Mouse (Mus musculus) layer of hippocampus, adult 2 months (tissue): ENCODE data around the gene Secisbp2. TPM values are rescaled to one million over a fixed set of nuclear protein-coding genes. Genes with fewer than 3 reads are reported as not detected.
A peak's percentile ranks its signal among the peaks of the same experiment; 100 is the strongest.

Experiments
- DNase-seq, 2 experiments: peaks; one replicate each; pipeline ENCODE4 v3.0.0; 2022; ENCODE audit warnings: low spot score in 2 of 2
- H3K27ac ChIP-seq: fragments of 200-600 bp; 2 replicates; pipeline ENCODE4 v1.8.1; 2022
- H3K4me3 ChIP-seq: fragments of 200-600 bp; 2 replicates; pipeline ENCODE4 v1.8.1; 2022; ENCODE audit warnings: mild to moderate bottlenecking
- CTCF ChIP-seq: fragments of 200-600 bp; conservative IDR thresholded peaks from 2 replicates; pipeline ENCODE4 v1.8.1; 2022; ENCODE audit warnings: antibody characterized with exemption, mild to moderate bottlenecking, moderate library complexity
- long read RNA-seq, 2 experiments: library from polyadenylated mRNA; stranded (forward); transcript quantifications; one replicate each; pipeline ENCODE4 v2.0.0; 2021; ENCODE audit warnings: borderline mapping rate in 2 of 2
- total RNA-seq, 2 experiments: library from RNA; stranded (reverse); gene quantifications; 2 replicates each; pipeline ENCODE4 v1.2.3; 2021

Secisbp2 gene
- 10 to 100 TPM; 22.5 to 22.9 TPM for total RNA-seq
- long read RNA-seq, experiment 1, transcript Secisbp2-201 (17 exons, 3,328 nt): major isoform, 12 of 24 reads
- long read RNA-seq, experiment 1, partial matches to known transcripts: 2 of 24 reads
- long read RNA-seq, experiment 1, other reads (novel, unspliced or antisense): 9 of 24 reads
- long read RNA-seq, experiment 2, transcript Secisbp2-201 (17 exons, 3,328 nt): major isoform, 9 of 18 reads
- long read RNA-seq, experiment 2, partial matches to known transcripts: 1 of 18 reads
- long read RNA-seq, experiment 2, other reads (novel, unspliced or antisense): 7 of 18 reads

DNA sequence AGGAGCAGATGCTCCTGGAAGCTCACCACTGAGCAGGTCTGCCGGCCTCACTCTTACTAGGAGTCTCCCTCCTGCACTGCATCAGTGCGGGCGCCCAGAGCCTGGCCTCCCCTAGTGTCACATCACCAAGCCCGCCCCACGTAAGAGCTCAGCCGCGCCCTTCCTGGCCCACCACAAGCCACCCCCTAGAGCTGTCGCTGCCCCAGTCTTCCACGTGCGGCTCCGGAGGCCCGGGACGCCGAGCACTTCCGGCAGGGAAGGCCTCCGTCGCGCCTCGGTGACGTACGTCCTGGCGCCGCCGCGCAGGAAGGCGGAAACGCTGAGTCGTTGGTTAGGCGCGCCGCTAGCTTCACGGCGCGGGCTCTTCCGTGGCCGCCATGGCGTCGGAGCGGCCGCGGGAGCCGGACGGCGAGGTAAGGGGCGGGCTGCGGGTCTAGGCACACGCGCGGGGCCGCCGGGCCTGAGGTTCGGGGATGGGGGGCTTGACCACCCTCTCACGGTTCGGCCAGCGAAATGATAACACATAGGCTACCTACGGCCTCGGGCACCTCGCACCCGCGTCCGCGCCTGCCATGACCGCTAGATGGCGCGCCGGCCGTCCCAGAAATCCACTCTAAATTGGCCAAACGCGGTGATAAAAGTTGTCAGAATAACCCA lies at the start of gene Secisbp2:
Secisbp2 (plus strand) TSS at position 290 of the 657 bp plus-strand sequence.
- TF ChIP-seq CTCF: peak; percentile 99
- H3K4me3 ChIP-seq: peak within 1 kb of the TSS; percentile 94
- H3K27ac ChIP-seq: peak within 1 kb of the TSS; percentile 95
- peak; percentile 93 to 98 for DNase-seq

DNA sequence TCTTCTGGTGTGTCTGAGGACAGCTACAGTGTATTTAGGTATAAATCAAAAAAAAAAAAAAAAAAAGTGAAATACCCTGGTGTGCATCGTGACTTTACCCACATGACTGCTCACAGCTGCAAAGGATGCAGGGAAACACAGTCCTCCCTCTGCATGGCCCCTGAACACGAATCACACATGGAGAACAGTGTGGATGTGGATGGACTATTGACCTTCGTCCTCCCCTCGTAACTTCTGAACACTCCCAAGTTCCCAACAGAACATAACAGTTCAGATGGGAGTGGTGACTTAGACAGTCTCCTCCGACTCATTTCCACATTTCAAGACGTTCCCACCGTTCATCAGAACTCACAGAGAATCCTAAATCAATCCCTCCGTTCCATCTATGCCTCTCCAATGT lies 48.7 kb upstream of the Secisbp2 start:
- H3K27ac ChIP-seq: peak overlapping the region; percentile 88
- H3K4me3 ChIP-seq: peak overlapping the region; percentile 45; the same call in 1 of the 2 replicates
- TF ChIP-seq CTCF: peak; percentile 37
- no peak for DNase-seq

GRCm38 (mm10) chr13:51603221-51603893 lies 48.1 kb upstream of the Secisbp2 start:
- peak overlapping the region; percentile 45 for H3K4me3 ChIP-seq
- TF ChIP-seq CTCF: no peak
- DNase-seq: peak; percentile 61 to 76
- H3K27ac ChIP-seq: peak overlapping the region; percentile 88

DNA sequence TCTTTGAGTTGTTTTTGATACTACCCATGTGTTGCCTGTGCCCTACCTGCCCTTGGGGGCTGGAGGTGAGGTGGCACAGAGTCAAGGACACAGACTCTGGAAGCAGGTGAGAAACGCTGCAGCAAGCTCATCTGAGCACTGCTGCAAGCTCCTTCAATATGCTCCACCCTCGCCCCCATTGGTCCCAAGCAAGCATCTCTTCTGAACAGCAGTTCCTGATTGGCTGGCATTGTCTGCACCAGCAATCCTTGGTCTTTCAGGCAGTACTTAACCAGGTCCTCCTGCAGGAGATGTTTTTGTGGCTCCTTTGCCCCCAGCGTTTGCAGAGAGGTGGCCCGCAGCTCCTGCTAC lies 47.6 kb upstream of the Secisbp2 start:
- Histone ChIP-seq H3K4me3 (peak overlapping the region; percentile 45), H3K27ac (peak overlapping the region; percentile 88)
- TF ChIP-seq CTCF: no peak
- DNase-seq: peak; percentile 48 to 58

DNA sequence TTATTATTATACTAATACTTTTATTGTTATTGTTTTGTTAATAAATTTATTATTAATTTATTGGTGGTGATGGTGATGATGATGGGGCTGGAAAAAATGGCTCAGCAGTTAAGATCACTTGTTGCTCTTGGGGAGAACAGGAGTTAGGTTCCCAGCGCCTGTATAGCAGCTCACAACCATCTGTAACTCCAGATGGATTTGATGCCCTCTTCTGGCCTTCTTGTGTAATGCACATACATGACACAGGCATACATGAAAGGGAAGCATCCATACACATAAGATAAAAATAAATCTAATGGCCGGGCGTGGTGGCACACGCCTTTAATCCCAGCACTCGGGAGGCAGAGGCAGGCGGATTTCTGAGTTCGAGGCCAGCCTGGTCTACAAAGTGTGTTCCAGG lies 42.3 kb upstream of the Secisbp2 start:
- peak; percentile 54 for TF ChIP-seq CTCF
- no peak overlapping the region for H3K4me3 ChIP-seq
- DNase-seq: no peak
- no peak overlapping the region for H3K27ac ChIP-seq

GRCm38 (mm10) chr13:51611060-51611459 lies 40.4 kb upstream of the Secisbp2 start:
- no peak overlapping the region for H3K4me3 ChIP-seq
- no peak overlapping the region for H3K27ac ChIP-seq
- TF ChIP-seq CTCF: no peak
- no peak for DNase-seq

DNA sequence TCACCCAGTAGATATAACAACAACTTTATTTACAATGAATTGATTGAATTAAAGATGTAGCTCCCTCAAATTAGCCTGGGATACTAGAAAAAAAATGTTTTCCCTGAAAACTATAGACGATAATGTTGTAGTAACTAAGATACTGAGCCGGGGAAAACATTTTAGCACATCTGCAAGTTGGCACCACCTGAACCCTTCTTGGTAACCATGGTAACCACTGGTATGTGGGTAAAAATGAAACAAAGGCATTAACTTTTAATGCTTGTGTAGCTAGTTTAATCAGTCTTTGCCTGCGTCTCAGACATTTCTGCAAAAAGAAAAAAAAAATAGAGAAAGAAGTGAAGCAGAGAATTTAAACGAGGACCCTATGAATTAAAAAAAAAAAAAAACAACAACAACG lies 40.0 kb upstream of the Secisbp2 start:
- Histone ChIP-seq H3K4me3 (no peak overlapping the region), H3K27ac (no peak overlapping the region)
- DNase-seq: no peak
- no peak for TF ChIP-seq CTCF

DNA sequence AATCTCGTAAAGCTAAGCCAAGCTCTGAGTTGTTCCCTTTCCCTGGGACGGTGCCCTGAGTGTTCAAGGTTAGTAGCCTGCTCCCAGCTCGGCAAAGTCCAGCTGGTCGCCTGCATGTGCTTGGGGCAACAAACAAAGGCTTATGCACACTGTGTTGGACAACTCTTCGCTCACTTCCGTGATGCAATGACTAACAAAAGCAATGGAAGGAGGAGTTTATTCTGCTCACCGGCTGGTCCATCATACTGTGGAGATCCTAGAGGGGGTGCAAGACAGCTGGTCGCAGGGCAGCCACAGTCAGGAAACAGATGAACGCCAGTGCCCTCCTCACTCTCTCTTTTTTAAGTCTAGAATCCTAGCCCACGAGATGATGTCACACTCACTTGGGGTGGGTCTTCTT lies 35.7 kb upstream of the Secisbp2 start:
- TF ChIP-seq CTCF: no peak
- no peak for DNase-seq
- Histone ChIP-seq H3K27ac (no peak overlapping the region), H3K4me3 (no peak overlapping the region)

- H3K4me3 ChIP-seq: peak overlapping the region; percentile 17; the same call in 1 of the 2 replicates
- TF ChIP-seq CTCF: no peak
- peak; percentile 85 for DNase-seq
- peak overlapping the region; percentile 28; the same call in 1 of the 2 replicates for H3K27ac ChIP-seq
These were observed 35.0 kb upstream of the Secisbp2 start for GRCm38 (mm10) chr13:51616417-51617044.

GRCm38 (mm10) chr13:51617306-51617705 lies 34.2 kb upstream of the Secisbp2 start:
- H3K4me3 ChIP-seq: no peak overlapping the region
- no peak for DNase-seq
- no peak overlapping the region; the same call in 1 of the 2 replicates for H3K27ac ChIP-seq
- TF ChIP-seq CTCF: no peak

DNA sequence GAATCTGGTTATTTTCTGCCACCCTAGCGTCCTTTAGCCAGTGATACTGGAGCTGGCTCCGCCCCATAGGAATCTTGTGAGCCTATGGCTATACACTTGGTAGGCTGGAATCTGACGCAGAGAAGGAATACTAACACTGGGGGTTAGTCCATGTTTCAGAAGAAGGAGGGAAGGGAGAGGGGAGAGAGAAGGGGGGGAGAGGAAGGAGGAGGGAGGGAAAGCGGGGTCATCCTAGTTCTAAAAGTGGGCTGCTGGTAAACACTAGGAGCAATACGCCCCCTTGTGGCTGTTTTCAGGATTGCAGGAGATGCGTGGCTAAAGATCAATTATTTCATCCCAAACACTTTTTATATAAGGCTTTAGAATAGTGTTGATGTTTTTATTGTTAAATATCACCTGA lies 33.6 kb upstream of the Secisbp2 start:
- no peak overlapping the region for H3K4me3 ChIP-seq
- peak; percentile 57 to 79 for DNase-seq
- no peak overlapping the region; the same call in 1 of the 2 replicates for H3K27ac ChIP-seq
- peak; percentile 95 for TF ChIP-seq CTCF

DNA sequence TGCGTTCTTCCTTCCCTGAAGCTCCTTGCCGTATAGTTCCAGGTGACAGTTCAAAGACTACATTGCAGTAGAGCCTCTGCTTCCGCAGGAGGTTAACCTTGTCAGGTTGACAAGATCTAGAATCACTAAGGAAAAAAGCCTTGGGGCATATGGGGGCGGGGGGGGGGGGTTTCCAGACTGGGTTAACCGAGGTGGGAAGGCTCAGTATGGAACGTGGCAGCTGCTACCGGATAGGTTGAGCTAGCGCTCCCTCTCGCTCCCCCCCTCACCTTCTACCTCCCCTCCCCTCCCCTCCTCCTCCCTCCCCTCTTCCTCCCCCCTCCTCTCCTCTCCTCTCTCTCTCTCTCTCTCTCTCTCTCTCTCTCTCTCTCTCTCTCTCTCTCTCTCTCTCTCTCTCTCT lies 32.9 kb upstream of the Secisbp2 start:
- no peak for DNase-seq
- Histone ChIP-seq H3K4me3 (no peak overlapping the region), H3K27ac (no peak overlapping the region)
- TF ChIP-seq CTCF: no peak

DNA sequence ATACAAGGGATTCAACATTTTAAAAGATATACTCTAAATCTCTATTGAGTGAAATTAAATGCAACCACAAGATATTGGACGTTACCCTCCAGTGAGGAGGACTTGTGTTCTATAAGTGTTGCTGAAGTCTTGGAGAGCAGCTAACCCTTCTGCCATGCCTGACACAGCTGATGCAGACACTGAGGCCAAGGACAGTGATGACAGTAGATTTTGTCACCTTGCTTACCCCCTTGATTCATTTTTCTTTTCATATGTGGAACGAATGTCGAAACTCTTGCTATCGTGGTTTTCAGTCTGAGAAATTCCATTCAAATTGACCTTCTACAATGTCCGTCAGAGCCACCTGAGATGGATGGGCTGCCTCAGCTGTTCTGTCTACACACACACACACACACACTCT lies 28.9 kb upstream of the Secisbp2 start:
- TF ChIP-seq CTCF: no peak

More for the DNA sequence above, 28.9 kb upstream of the Secisbp2 start:
- Histone ChIP-seq H3K4me3 (no peak overlapping the region), H3K27ac (no peak overlapping the region)
- DNase-seq: no peak
